Mouse (Mus musculus) stomach, postnatal 0 days (tissue): ENCODE results near the gene Gm11060.

ENCODE experiments used
- CTCF ChIP-seq: IDR thresholded peaks from 2 replicates; pipeline ENCODE4 v1.5.1; 2016; ENCODE audit warnings: antibody characterized with exemption, low read depth, mild to moderate bottlenecking, moderate library complexity
- EP300 ChIP-seq: optimal IDR thresholded peaks from 2 replicates; pipeline ENCODE3; 2016; ENCODE audit warnings: antibody characterized with exemption

DNA sequence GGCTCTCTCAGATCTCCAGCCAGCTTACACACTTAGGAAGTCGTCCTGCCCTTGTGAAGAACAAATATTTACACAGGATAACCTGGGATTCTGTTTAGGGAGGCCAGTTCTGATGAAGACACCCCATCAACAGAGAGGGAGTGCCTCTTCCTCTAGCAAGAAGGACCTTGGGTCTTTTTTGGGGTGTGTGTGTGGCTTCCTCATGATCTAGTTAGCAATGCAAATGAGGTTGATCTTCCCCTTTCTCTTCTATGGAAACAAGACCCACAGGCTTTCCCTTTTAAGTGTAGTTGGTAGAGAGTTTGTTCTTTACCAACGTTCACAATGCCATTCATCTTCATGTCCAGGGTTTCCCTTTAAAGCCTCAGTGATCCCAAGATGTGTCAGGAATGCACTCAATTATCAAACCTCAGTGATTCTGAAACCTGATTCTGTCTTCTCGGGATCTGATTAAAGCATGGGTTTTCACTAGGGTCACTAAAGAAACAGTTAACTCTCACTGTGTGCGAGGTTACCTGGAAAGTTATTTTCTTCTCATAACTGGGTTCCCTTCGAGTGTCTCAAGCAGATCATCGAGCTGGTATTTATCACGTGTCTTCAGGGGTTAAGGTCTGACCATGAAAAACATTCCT is 29.0 kb upstream of the Gm11060 start:
- TF ChIP-seq EP300 (no peak), CTCF (no peak)
